Mouse (Mus musculus): ENCODE measurements around the gene Ppfia4.

Ppfia4 gene

GRCm38 (mm10) chr1:134298636-134299411 is 33.9 kb downstream of the Ppfia4 start:
- DNase-seq (ENCODE audit: low spot score in 2 of 2): no peak

- DNase-seq (ENCODE audit: low spot score in 2 of 2): peak in 1 of 2 experiments; percentile 21
These were observed 35.5 kb downstream of the Ppfia4 start for GRCm38 (mm10) chr1:134297265-134297664.

DNA sequence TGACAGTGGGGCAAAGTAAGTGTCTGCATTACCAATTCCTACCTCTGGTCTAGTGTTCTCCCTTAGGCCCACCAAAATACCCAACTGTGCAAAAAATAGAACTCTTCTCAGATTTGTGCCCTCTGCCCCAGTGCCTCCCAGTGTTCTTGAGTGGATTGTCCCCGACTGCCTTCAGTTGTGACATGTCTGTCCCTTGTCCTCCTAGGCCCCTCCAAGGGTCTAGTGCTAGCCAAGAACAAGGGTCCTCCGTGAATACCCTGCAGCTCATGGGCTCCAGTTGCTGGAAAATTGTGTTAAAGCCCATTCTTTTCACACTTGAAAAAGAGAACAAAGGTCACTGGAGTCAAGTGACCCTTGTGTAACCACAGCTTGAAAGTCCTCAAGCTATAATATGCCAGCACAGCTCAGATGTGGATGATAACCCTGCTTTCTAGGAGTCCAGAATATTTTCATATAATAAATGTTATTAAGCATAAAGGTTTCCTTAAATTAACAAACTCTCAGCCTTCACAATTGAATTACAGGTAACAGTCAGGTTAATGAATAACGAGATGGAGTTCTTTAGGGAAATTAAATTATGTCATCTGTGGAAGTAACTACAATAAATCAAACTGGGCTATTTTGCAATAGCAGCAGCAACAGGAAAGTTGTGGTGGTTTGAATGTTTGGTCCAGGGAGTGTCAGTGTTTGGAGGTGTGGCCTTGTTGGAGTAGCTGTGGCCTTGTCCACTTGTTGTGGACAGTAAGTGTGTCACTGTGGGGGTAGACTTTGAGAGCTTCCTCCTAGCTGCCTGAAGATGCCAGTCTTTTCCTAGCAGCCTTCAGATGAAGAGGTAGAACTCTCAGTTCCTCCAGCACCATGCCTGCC is 38.8 kb downstream of the Ppfia4 start:
- DNase-seq (ENCODE audit: low spot score in 2 of 2): no peak

- DNase-seq (ENCODE audit: low spot score in 2 of 2): no peak
These were observed 39.5 kb downstream of the Ppfia4 start for GRCm38 (mm10) chr1:134293276-134293675.

DNA sequence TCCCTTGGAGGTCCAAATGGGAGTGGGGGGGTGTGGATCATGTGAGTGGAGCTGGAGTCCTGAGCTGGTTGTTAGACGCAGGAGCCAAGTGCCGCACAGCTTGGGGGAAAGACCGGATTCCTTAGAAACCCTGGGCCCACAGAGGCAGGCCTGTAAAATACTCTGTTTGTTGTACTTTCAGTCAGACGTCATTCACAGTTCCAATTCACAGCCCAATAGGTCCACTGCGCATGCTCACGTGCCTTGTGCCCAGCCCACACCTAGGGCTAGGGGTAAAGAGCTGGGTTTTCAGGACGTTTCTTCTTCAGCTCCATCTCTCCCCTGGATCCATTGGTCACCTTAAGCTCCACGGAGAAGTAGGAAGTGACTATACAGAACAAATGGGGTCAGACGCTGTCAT is 40.1 kb downstream of the Ppfia4 start:
- DNase-seq (ENCODE audit: low spot score in 2 of 2): no peak

- DNase-seq (ENCODE audit: low spot score in 2 of 2): no peak
These were observed 40.7 kb downstream of the Ppfia4 start for GRCm38 (mm10) chr1:134292073-134292472.

DNA sequence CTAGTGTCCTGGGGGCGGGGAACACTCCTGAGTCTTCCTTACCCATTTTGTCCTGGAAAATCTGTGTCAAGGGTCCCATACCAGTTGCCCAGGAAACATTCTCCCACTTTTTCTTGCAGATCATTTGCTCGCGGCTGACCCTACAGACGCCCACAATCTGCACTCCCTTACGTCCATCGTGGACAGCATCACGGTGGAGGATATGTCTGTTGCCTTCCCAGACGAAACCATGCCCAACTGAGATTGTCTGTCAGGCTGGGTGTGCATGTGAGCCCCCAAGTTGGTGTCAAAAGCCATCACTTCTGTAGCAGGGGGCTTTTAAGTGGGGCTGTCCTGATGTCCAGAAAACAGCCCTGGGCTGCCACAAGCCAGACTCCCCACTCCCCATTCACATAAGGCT is 41.2 kb downstream of the Ppfia4 start:
- DNase-seq (ENCODE audit: low spot score in 2 of 2): no peak

DNA sequence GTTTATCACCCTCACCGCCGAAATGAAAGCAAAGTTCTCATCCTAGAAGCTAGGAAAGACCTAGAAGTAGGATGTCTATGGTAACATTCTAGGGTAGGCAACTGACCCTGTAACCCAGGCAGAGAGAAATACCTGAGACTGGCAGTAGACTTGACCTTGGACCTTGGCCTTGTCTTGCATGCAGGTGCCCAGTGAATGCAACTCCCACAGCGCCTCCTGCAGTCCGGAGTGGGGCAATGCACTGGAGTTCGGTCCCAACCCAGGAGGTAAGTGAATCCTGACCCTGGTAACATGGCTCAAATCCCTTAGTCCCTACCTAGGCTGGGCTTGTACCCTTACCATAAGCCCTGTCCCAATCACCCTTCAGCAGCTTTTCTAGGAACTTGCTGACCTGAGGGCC is 41.8 kb downstream of the Ppfia4 start:
- DNase-seq (ENCODE audit: low spot score in 2 of 2): no peak

DNA sequence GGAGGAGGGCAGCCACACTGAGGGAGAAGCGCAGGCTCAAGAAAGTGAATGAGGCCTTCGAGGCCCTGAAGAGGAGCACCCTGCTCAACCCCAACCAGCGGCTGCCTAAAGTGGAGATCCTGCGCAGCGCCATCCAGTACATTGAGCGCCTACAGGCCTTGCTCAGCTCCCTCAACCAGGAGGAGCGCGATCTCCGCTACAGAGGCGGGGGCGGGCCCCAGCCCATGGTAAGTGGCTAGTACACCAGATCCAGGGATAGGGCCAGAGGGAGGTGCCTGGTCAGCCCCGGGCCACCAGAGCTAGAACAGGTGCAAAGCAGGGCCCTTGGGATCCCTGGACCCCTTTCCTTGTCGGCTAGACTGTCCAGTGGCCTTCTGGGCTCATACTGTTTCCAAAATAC is 42.4 kb downstream of the Ppfia4 start:
- DNase-seq (ENCODE audit: low spot score in 2 of 2): no peak

DNA sequence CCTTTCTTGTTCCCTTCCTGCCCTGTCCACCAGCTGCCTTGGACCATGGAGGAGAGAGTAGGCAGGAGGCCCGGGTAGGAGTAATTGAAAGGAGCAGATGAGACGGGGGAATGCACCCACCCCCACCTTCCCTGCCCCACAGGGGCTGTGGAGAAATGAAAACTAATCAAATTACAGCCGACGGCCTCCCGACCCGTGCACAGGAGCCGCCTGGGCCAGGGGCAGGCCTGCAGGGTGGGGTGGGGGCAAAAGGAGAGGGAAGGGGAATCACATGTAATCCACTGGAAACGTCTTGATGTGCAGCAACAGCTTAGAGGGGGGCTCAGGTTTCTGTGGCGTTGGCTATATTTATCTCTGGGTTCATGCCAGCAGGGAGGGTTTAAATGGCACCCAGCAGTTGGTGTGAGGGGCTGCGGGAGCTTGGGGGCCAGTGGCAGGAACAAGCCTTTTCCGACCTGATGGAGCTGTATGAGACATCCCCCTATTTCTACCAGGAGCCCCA is 43.1 kb downstream of the Ppfia4 start, which contains the start of gene Myog:
Myog (plus strand) TSS at position 392 of the 502 bp plus-strand sequence.
- DNase-seq (ENCODE audit: low spot score in 2 of 2): no peak

- no peak for DNase-seq (ENCODE audit: low spot score in 2 of 2)
These were observed 44.5 kb downstream of the Ppfia4 start for GRCm38 (mm10) chr1:134288239-134288638.

GRCm38 (mm10) chr1:134285458-134286120 is 47.1 kb downstream of the Ppfia4 start:
- DNase-seq (ENCODE audit: low spot score in 2 of 2): no peak

DNA sequence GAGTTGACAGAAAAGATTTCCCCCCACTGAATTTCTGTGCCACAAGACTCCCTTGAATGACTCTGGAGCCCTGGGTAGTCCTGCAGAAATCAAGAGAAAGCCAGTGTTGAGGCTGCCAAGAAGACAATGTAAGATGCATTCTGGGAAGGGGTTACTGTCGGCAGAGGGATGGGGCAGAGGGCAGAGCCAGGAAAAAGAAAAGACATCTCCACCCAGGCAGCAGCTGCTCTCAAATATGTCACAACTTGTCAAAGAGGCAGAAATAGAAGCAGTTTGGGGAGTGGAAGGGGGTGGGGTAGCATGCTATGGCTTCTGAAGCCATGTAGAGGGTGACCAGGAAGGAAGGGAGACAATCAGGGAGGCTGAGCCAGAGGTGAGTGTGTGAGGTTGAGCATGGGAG is 49.6 kb downstream of the Ppfia4 start:
- DNase-seq (ENCODE audit: low spot score in 2 of 2): no peak

DNA sequence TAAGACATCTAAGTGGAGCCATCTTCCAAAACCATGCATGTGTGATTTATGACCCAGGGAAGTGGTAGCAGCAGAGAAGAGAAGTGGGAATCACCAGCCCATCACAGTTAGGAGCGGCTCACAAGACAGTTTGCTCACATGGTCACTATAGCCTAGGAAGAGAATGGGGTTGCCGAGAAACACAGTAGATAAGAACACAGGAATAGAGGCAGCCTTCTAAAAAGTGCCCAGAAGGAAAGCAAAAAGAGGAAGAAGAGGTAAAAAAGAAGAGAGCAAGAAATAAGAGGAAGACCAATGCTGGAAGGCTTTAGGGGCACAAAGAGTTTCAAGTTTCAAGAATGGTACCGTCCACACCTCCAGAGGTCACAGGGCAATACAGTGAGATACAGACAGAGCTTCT is 50.4 kb downstream of the Ppfia4 start:
- DNase-seq (ENCODE audit: low spot score in 2 of 2): no peak

- DNase-seq (ENCODE audit: low spot score in 2 of 2): no peak
These were observed 51.2 kb downstream of the Ppfia4 start for GRCm38 (mm10) chr1:134281563-134281962.

- DNase-seq (ENCODE audit: low spot score in 2 of 2): no peak
These were observed 52.6 kb downstream of the Ppfia4 start for GRCm38 (mm10) chr1:134280174-134280573.

- DNase-seq (ENCODE audit: low spot score in 2 of 2): no peak
These were observed 55.9 kb downstream of the Ppfia4 start for GRCm38 (mm10) chr1:134276823-134277222.

DNA sequence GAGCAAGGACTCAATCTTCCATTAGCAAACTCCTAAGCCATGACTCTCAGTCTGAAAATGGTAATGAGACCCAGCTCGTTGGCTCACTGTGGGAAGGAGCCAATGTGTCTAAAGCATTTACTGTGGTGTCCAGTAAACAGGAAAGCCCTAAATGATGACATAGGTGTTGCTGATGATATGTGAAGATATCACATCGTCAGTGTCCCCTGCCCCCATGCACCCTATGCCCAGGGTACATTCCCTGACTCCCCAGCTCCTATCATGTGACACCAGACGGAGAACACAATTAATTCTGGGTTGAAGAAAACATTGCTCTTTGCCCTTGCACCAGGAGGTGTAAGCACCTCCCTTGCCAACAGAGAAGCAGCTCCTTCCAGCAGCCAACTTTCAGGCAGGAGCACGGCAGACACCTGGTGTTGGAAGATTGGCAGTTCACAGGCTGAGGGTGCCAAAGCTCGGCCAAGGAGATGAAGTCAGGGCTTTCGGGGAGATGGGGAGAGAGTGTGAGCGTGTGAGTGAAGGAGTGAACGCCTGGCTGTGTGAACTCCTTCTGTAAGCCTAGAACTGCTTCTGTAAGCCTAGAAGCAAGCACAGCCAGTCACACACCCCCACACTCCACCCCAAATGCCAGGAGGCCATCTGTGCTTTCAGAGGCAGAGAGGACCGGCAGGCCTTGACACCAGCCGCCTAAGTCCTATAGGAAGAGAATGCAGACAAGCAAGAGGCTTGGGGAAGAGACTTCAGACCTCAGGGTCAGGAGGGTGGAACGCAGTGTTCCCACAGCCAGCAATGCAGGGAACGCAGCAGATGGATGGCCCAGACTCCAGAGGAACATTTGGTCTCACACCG is 56.9 kb downstream of the Ppfia4 start:
- peak in 1 of 2 experiments; percentile 64 for DNase-seq (ENCODE audit: low spot score in 2 of 2)

- peak in 1 of 2 experiments; percentile 40 for DNase-seq (ENCODE audit: low spot score in 2 of 2)
These were observed 58.2 kb downstream of the Ppfia4 start for GRCm38 (mm10) chr1:134274483-134274920.

DNA sequence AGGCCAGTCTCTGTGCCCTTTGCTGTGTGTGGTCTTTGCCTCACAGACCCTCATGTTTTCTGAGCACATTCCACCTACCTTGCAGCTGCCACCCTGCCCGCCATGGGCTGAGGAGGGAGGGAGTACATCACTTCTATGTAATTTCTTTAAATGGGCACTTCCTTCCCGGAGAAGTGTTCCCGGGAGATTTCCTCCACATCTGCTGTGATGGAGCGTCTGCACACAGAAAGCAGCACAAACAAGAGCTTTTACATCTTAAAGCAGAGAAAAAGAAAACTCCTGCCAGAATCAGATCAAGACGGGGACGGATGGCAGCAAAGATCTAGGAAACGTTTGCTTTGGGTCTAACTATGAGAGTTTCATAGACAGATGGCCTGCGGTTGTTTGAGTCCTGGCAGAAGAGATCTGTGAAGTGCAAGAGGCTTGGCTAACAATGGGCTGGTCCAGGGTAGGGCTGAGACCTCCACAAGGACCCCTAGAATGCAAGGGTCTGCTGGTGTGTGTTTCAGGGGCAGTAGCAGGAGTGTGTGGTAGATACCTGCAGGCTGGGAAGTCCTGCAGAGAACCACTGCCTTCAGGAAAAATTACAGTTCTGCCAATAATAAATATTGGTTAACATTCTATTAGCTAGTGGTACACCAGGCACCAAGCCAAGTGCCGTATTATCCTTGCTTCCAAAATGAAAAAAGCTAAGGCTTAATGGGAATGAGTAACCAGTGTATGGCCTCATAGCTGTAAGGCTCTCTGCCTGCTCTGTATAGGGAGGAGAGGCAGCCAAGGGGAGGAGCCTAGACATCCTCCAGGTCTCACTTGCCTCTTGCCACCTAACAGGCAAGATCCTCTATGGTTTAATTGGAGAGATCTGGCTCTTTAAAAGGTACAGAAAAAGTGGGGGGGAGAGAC is 59.0 kb downstream of the Ppfia4 start:
- DNase-seq (ENCODE audit: low spot score in 2 of 2): peak in 1 of 2 experiments; percentile 59
